Mouse (Mus musculus) left cerebral cortex, adult 18-20 months (tissue): ENCODE results near the gene Hpse2. TPM values are rescaled to one million over a fixed set of nuclear protein-coding genes. Genes with fewer than 3 reads are reported as not detected.

Source experiments
- DNase-seq, 2 experiments: peaks; one replicate each; pipeline ENCODE4 v3.0.0; 2021 to 2022; ENCODE audit warnings: low spot score in 2 of 2, mixed read lengths in 1 of 2
- total RNA-seq, 2 experiments: library from RNA; stranded (reverse); gene quantifications; 2 replicates each; pipeline ENCODE4 v1.2.3; 2021

The Hpse2 gene
- total RNA-seq, 2 experiments from 2014 or later, result not detected

- no peak for DNase-seq
Measured at GRCm38 (mm10) chr19:42980537-42980936, 407.6 kb downstream of the Hpse2 start.

DNA sequence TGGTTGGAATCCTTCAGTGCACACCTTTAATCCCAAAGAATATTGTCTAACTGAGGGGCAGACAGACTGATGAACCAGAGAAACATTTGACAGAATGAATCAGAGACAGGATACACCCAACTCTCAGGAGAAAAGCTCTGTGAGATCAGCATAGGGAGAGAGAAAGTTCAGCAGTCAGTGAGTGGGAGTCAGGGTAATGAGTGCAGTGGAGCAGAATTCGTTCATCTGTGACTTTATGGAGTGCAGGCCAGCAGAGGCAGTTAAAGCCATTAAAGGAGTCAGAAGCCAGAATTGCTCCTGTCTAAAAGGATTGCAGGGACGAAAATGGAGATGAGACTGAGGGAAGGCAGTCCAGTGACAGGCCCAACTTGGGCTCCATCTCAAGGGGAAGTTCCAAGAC is 410.2 kb downstream of the Hpse2 start:
- DNase-seq, result no peak

DNA sequence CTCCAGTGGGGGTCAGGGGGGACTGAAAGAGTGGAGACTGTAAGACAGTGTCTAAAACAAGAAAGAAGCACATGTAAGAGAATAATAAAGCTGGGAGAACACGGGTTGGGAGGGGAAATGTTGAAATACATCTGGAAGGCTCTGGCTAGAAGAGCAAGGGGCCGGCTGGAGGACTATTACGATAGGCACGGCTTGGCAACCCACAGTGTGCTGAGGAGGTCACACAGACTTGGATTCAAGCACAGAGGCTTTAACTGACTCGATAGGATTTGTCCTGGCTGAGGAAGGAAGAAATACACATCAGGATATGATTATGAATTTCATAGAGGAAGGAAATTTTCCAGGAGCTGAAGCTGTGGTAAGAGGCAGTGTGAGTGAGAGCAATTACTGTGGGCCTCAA is 414.4 kb downstream of the Hpse2 start:
- DNase-seq, result no peak

- DNase-seq, result no peak
Measured at GRCm38 (mm10) chr19:42965171-42965570, 423.0 kb downstream of the Hpse2 start.

GRCm38 (mm10) chr19:42948114-42948636 is 440.0 kb downstream of the Hpse2 start:
- no peak for DNase-seq

- no peak for DNase-seq
Measured at GRCm38 (mm10) chr19:42937544-42937943, 450.6 kb downstream of the Hpse2 start.

GRCm38 (mm10) chr19:42936661-42937193 is 451.4 kb downstream of the Hpse2 start:
- no peak for DNase-seq

- DNase-seq, result no peak
Measured at GRCm38 (mm10) chr19:42929702-42930101, 458.5 kb downstream of the Hpse2 start.

- no peak for DNase-seq
Measured at GRCm38 (mm10) chr19:42928271-42928670, 459.9 kb downstream of the Hpse2 start.

- DNase-seq, result no peak
Measured at GRCm38 (mm10) chr19:42922610-42923009, 465.5 kb downstream of the Hpse2 start.

GRCm38 (mm10) chr19:42913703-42914102 is 474.5 kb downstream of the Hpse2 start:
- DNase-seq, result no peak

- DNase-seq, result peak in 1 of 2 experiments; percentile 10
Measured at GRCm38 (mm10) chr19:42909719-42910118, 478.4 kb downstream of the Hpse2 start.

DNA sequence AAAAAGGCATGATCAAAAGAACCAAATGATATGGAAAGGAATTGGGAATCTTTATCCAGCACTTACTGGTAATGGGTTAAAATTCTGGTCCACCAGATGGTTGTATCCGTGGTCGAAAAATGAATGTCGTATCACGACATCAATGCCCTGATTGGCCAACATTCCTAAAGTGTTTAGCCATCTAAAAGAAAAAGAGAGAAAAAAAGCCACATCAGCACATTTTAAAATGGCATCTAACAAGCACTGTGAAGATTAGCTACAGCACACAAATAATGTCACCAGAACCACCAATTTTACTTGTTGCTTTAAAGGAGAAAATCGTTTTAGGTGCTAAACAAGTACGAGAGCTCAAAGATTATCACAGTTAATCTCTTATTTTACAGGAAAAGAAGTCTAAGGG is 479.6 kb downstream of the Hpse2 start:
- no peak for DNase-seq

DNA sequence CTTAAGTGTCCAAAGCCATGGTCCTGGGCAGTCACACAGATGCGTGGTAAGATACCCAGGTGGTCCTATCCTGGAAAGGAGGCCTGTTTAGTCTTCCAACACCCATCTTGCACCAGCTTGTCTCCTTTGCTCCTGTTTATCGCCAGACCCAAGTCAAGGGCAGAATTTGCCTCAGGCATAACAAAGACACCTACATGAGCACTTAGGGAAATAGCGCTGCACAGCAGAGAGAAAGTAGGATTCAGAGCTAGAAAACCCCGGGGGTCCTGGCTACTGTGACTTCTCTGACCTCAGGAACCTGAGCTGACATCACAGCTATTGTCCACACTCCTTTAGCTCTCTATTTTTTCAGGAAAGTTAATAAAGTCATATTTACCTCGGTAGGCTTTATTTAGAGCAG is 481.8 kb downstream of the Hpse2 start:
- DNase-seq, result no peak

DNA sequence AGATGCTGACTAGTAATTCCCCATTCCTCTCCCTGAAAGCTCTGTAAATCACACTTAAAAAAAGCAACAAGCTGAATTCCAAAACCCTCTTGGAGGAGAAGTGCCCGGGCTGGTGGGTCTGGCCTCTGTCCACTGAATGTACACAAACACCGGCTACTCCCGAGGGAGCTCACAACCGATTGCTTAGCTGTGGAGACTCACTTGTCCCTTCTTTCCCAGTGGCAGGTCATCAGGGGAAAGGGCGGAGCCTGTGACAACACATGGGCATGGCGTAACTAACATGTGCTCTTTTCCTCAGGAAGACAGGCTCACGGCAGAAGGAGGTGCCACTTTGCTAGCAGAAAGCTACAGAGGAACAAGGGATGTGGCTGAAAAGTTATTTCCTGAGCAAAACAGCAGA is 483.4 kb downstream of the Hpse2 start:
- no peak for DNase-seq

- no peak for DNase-seq
Measured at GRCm38 (mm10) chr19:42904240-42904639, 483.9 kb downstream of the Hpse2 start.

GRCm38 (mm10) chr19:42903840-42904239 is 484.3 kb downstream of the Hpse2 start:
- no peak for DNase-seq

GRCm38 (mm10) chr19:42902410-42903021 is 485.6 kb downstream of the Hpse2 start:
- peak in 1 of 2 experiments; percentile 16 for DNase-seq

DNA sequence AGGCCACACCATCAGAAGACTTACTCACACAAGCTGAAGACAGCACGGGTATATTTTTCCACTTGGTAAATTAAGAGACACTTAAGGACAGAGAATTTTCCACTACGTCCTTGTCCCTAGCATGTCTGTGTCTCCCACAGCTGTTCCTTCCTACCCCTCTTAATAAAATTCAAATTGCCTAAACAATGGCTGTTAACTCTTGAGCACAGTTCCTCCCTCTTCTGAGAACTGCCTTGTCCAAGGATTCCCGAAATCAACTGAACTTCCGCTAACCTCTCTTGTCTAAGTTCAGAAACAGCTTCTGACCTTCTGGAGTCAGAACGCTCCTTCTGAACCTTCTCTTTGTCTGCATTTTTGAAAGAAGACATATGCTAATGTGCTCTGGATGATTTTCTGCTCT is 496.6 kb downstream of the Hpse2 start:
- DNase-seq, result no peak

GRCm38 (mm10) chr19:42877653-42878052 is 510.5 kb downstream of the Hpse2 start:
- no peak for DNase-seq

DNA sequence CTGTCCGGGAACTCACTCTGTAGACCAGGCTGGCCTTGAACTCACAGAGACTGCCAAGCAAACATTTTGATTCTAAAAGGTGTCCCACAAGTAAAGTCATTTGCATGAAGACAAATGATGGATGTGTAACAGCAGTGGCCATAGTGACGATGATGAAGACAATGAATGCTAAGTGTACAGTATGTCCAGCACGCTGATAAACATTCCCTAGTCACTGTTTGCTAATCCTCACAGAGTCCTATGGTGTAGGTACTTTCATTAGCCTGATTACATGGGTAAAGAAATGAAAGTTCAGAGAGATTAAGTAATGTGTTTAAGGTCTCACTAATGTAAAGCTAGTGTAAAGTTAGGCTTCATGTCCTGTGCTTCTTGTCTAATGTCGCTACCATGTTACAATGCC is 511.6 kb downstream of the Hpse2 start:
- no peak for DNase-seq

DNA sequence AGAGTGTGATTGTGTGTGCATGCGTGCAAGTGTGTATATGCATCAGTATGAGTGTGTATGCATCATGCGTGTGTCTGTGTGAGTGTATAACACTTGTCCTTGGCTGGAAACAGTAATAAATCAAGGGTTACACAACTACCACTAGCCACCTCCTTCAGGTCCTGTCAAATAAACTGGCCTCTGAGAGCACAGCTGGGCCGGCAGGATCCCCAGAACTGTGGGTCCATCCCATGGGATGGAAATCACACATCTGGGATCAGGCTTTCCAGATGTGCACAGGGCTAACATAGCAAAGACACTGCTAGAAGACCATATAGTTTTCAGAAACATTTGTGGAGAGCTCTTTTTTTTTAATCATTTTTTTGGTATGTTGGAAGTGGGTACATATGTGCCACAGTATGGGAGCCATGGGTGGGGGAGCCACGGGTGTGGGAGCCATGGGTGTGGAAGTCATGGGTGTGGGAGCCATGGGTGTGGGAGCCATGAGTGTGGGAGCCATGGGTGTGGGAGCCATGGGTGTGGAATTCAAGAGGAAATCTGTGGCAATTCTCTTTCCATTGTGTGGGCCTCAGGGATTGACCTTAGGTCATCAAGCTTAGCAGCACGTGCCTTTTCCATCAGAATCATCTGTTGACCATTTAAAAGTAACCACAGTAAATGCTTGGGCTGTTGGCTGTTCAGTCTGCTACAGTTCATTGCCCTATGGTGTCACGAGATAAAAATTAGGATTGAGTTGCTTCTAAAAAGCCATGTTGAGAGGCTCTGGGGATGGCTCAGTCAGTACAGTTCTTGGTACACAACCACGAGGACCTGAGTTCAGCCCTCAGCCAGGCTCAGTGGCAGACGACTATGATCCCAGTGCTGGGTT is 518.3 kb downstream of the Hpse2 start:
- DNase-seq, result no peak
